In genomic region chr12:112717140-112717539, GRCm38 (mm10) we compare ENCODE assay signal across 10 mouse cellular contexts. TPM values are rescaled to one million over a fixed set of nuclear protein-coding genes. Genes with fewer than 3 reads are reported as not detected.
A peak's percentile ranks its signal among the peaks of the same experiment; 100 is the strongest.
DNase-seq lines count a peak whose midpoint lies in the region; ATAC-seq and TF ChIP-seq lines count a peak whose summit lies in the region.
"Had no signal": no experiment of that assay in that cellular context is flagged by ENCODE, and none has a peak within 500 bp of the region (broad histone marks: within the 10 kb centered on the region; RNA-seq: fewer than 3 reads in every experiment).

No protein-coding gene starts in this region.

- peak; percentile 27 to 51 for DNase-seq in heart, postnatal 36 days
- no peak for DNase-seq in heart, adult 8-10 months (ENCODE audit: low spot score)
- no peak for DNase-seq in testis, postnatal 14 days (ENCODE audit: low spot score)
- peak; percentile 63 for DNase-seq in brain, adult 2 months (ENCODE audit: low read depth, low spot score)
- DNase-seq in kidney, postnatal 4 days: peak; percentile 83 to 87
- peak; percentile 26 to 71 for DNase-seq in spleen, postnatal 10 days (ENCODE audit: low spot score in 2 of 2)
- DNase-seq: liver, embryonic 13.5 days had no signal

- no peak for ATAC-seq in frontal cortex, adult (ENCODE audit: low TSS enrichment)

- intact Hi-C loops in heart, postnatal 36 days (cut with DNase I): no loop called here

- peak; percentile 61; the same call in 1 of the 2 replicates for TF ChIP-seq CTCF in testis, adult 2 months (IDR thresholded peaks at IDR 0.05; ENCODE audit: control insufficient read depth, insufficient read depth, insufficient replicate concordance, low read depth, low read length)

- no peaks in the 10 kb centered on the region for H3K27me3 ChIP-seq in testis, adult 2 months (ENCODE audit: control insufficient read depth, insufficient read depth, low read length)

- no peak overlapping the region for H3K27ac ChIP-seq in testis, adult 2 months (ENCODE audit: control insufficient read depth, insufficient read depth, low read depth, low read length)
- H3K27ac ChIP-seq: embryonic facial prominence, embryonic 13.5 days; liver, embryonic 13.5 days had no signal

- no peak for TF ChIP-seq POLR2A in testis, adult 2 months (IDR thresholded peaks at IDR 0.05; ENCODE audit: control insufficient read depth, low read depth, low read length)

- no peaks in the 10 kb centered on the region for H3K36me3 ChIP-seq in testis, adult 2 months (ENCODE audit: control insufficient read depth, insufficient read depth, low read length)
- H3K36me3 ChIP-seq: embryonic facial prominence, embryonic 13.5 days had no signal

- no peak overlapping the region for H3K4me3 ChIP-seq in testis, adult 2 months (ENCODE audit: control insufficient read depth, low read depth, low read length)
- H3K4me3 ChIP-seq: embryonic facial prominence, embryonic 13.5 days; liver, embryonic 13.5 days had no signal

- H3K4me1 ChIP-seq in testis, adult 2 months (ENCODE audit: control insufficient read depth, insufficient read depth, low read length): peaks cover 9% of the 10 kb centered on the region

RNA-seq across cellular contexts. Expression of gene Cep170b, which starts 3.1 kb away (rescaled TPM):
- total RNA-seq in heart, postnatal 36 days (2021): 10 to 100 TPM in 1 of 2 experiments, 1 to 10 TPM in 1; 9.2 to 11.3 TPM
- 10 to 100 TPM; 12.3 to 14.7 (median 13.4) TPM for total RNA-seq in heart, adult 8-10 months (2022)
- 27.4 and 28.8 TPM in 2 replicates for polyA plus RNA-seq in testis, adult 2 months (2012; rRNA removed)

RNA-seq across cellular contexts. Expression of gene Zbtb42, which starts 38.5 kb away (rescaled TPM):
- 1 to 10 TPM; 4.7 to 5.7 TPM for total RNA-seq in heart, postnatal 36 days (2021)
- total RNA-seq in heart, adult 8-10 months (2022): 1 to 10 TPM; 4.0 to 5.5 (median 4.9) TPM
- 49.9 and 55.5 TPM in 2 replicates for polyA plus RNA-seq in testis, adult 2 months (2012; rRNA removed)

RNA-seq across cellular contexts. Expression of gene Akt1, which starts 42.5 kb away (rescaled TPM):
- total RNA-seq in heart, postnatal 36 days (2021): 100 to 1,000 TPM; 184 to 212 TPM
- 100 to 1,000 TPM; 161 to 195 (median 179) TPM for total RNA-seq in heart, adult 8-10 months (2022)
- polyA plus RNA-seq in testis, adult 2 months (2012; rRNA removed): 28.3 and 29.1 TPM in 2 replicates

RNA-seq across cellular contexts. Expression of gene Pld4, which starts 43.3 kb away (rescaled TPM):
- total RNA-seq in heart, postnatal 36 days (2021): 1 to 10 TPM; 6.1 to 8.9 TPM
- 1 to 10 TPM; 3.4 to 8.1 (median 4.3) TPM for total RNA-seq in heart, adult 8-10 months (2022)
- polyA plus RNA-seq in testis, adult 2 months (2012; rRNA removed): 4.0 TPM in 2 replicates

Comparison
In these comparisons a context has a peak if more than half of its experiments do, and no peak if none do; other contexts are left out.
1. DNase-seq: peak in heart, postnatal 36 days (2 of 2), brain, adult 2 months (single experiment), kidney, postnatal 4 days (2 of 2) and spleen, postnatal 10 days (2 of 2); none in heart, adult 8-10 months (single experiment) and testis, postnatal 14 days (single experiment).